Comparison of ENCODE assay signal across 31 mouse cellular contexts in genomic region chr12:8941131-8941615, GRCm38 (mm10). TPM values are rescaled to one million over a fixed set of nuclear protein-coding genes. Genes with fewer than 3 reads are reported as not detected.
DNase-seq lines count a peak whose midpoint lies in the region; ATAC-seq and TF ChIP-seq lines count a peak whose summit lies in the region.
"Had no signal": no experiment of that assay in that cellular context is flagged by ENCODE, and none has a peak within 500 bp of the region (broad histone marks: within the 10 kb centered on the region; RNA-seq: fewer than 3 reads in every experiment).

No protein-coding gene starts in this region.

- TF ChIP-seq CTCF in liver, postnatal 0 days (IDR thresholded peaks at IDR 0.05; ENCODE audit: low read depth): no peak
- no peak for TF ChIP-seq CTCF in ES-Bruce4 (IDR thresholded peaks at IDR 0.05; ENCODE audit: low read depth, low read length)

- H3K9me3 ChIP-seq in liver, postnatal 0 days (ENCODE audit: low read length): no peaks in the 10 kb centered on the region
- H3K9me3 ChIP-seq in ES-Bruce4 (replicated peaks; ENCODE audit: control insufficient read depth, insufficient read depth, low read length, poor library complexity, severe bottlenecking): no peaks in the 10 kb centered on the region
- H3K9me3 ChIP-seq: embryonic facial prominence, embryonic 13.5 days; hindbrain, embryonic 12.5 days; hindbrain, embryonic 15.5 days had no signal

- H3K4me3 ChIP-seq in liver, postnatal 0 days (ENCODE audit: low read depth, low read length): no peak overlapping the region
- H3K4me3 ChIP-seq in ES-Bruce4 (ENCODE audit: low read depth, low read length) (no peak overlapping the region), macrophage (ENCODE audit: inconsistent target) (no peak overlapping the region)
- H3K4me3 ChIP-seq: embryonic facial prominence, embryonic 13.5 days; hindbrain, embryonic 12.5 days; hindbrain, embryonic 15.5 days had no signal

- H3K27ac ChIP-seq in liver, postnatal 0 days (ENCODE audit: low read depth): 0 out of 2 replicates have a peak overlapping the region, but pooled peaks have one; percentile 39
- peak overlapping the region; percentile 93 for H3K27ac ChIP-seq in ES-Bruce4 (ENCODE audit: insufficient read depth, low read length)
- 0 out of 2 replicates have a peak overlapping the region, but pooled peaks have one; percentile 31 for H3K27ac ChIP-seq in macrophage
- H3K27ac ChIP-seq: hindbrain, embryonic 12.5 days; hindbrain, embryonic 15.5 days had no signal

- no peak overlapping the region for H3K9ac ChIP-seq in liver, postnatal 0 days (replicated peaks)
- peak overlapping the region; percentile 47; the same call in 1 of the 2 replicates for H3K9ac ChIP-seq in ES-Bruce4 (ENCODE audit: low read depth, poor library complexity, severe bottlenecking)
- H3K9ac ChIP-seq: embryonic facial prominence, embryonic 13.5 days; forebrain, postnatal 0 days; hindbrain, embryonic 12.5 days; hindbrain, embryonic 15.5 days had no signal

- H3K4me2 ChIP-seq in liver, postnatal 0 days (ENCODE audit: low read depth, low read length): no peak overlapping the region
- H3K4me2 ChIP-seq: embryonic facial prominence, embryonic 13.5 days; heart, embryonic 11.5 days; hindbrain, embryonic 12.5 days; hindbrain, embryonic 15.5 days had no signal

- TF ChIP-seq POLR2A in ES-Bruce4 (IDR thresholded peaks at IDR 0.05; ENCODE audit: insufficient read depth, low read length): no peak

- H3K36me3 ChIP-seq in liver, postnatal 0 days (replicated peaks; ENCODE audit: insufficient read depth, low read length): peaks cover 33% of the 10 kb centered on the region
- H3K36me3 ChIP-seq in ES-Bruce4 (ENCODE audit: control insufficient read depth, insufficient read depth, low read length, poor library complexity, severe bottlenecking) (peaks cover 22% of the 10 kb centered on the region), macrophage (ENCODE audit: inconsistent target) (peaks cover 28% of the 10 kb centered on the region; the same call in 1 of the 2 replicates)

- WGBS in liver, postnatal 0 days (ENCODE audit: insufficient replicate concordance): 64% methylated on average over 4 of the region's 4 CpGs
- 83% methylated on average over 4 of the region's 4 CpGs for WGBS in macrophage (ENCODE audit: missing documents)

- peaks cover 8% of the 10 kb centered on the region; the same call in 1 of the 2 replicates for H3K79me2 ChIP-seq in macrophage (ENCODE audit: inconsistent target)

- no peak for DNase-seq in liver, postnatal 0 days
- no peak for DNase-seq in liver
- DNase-seq in R1 (ENCODE audit: low read depth, low spot score): peak; percentile 67
- DNase-seq in left cerebral cortex, postnatal 36 days (ENCODE audit: low spot score in 2 of 2): no peak
- DNase-seq in right cerebral cortex, postnatal 36 days (ENCODE audit: low spot score in 2 of 2): no peak
- DNase-seq: adrenal gland, postnatal 10 days; adrenal gland, postnatal 36 days; cerebellum, adult 11 months; cerebellum, adult 2 months; cerebellum, adult 9-11 months; cerebellum, postnatal 25 days; forebrain, postnatal 0 days; gastrocnemius, postnatal 10 days; gastrocnemius, postnatal 36 days had no signal

- intact Hi-C loops in left cerebral cortex, postnatal 36 days (cut with DNase I): no loop called here

- no peak for TF ChIP-seq EP300 in liver, postnatal 0 days (IDR thresholded peaks at IDR 0.05; ENCODE audit: low read depth)
- TF ChIP-seq EP300 in ES-Bruce4 (IDR thresholded peaks at IDR 0.05; ENCODE audit: insufficient read depth, low read depth, low read length): peak; percentile 91

- no peak for ATAC-seq in liver, postnatal 0 days
- no peak for ATAC-seq in frontal cortex, adult (ENCODE audit: low TSS enrichment)
- ATAC-seq: forebrain, postnatal 0 days; intestine, postnatal 0 days had no signal

- H3K27me3 ChIP-seq in liver, postnatal 0 days (ENCODE audit: insufficient read depth, low read length): no peaks in the 10 kb centered on the region
- H3K27me3 ChIP-seq in ES-Bruce4 (ENCODE audit: control insufficient read depth, insufficient read depth, low read length, poor library complexity, severe bottlenecking): no peaks in the 10 kb centered on the region
- H3K27me3 ChIP-seq: embryonic facial prominence, embryonic 13.5 days; hindbrain, embryonic 15.5 days had no signal

- H3K4me1 ChIP-seq in liver, postnatal 0 days (ENCODE audit: insufficient read depth): no peaks in the 10 kb centered on the region; the same call in 1 of the 2 replicates
- H3K4me1 ChIP-seq in ES-Bruce4 (ENCODE audit: control insufficient read depth, insufficient read depth, low read length): peaks cover 4% of the 10 kb centered on the region
- H3K4me1 ChIP-seq: hindbrain, embryonic 12.5 days; hindbrain, embryonic 15.5 days had no signal

RNA-seq across cellular contexts. Expression of gene Matn3, which starts 6.6 kb away (rescaled TPM):
- polyA plus RNA-seq in liver, postnatal 0 days (2015; fragmentation: Nextera tagmentation; extraction: Ambion mirVana): not detected in 2 replicates
- polyA plus RNA-seq in ES-Bruce4 (2011; ENCODE audit: insufficient read depth, insufficient read length, low read depth, missing spikeins): 6.1 and 6.6 TPM in 2 replicates
- total RNA-seq in macrophage (2018; cell fraction: chromatin; rRNA removed): not detected
- total RNA-seq in macrophage (2018; cell fraction: cytosol; rRNA removed): not detected
- total RNA-seq in macrophage (2018; cell fraction: nucleus; rRNA removed): not detected
- not detected in 3 replicates for polyA plus RNA-seq in macrophage (2018)
- total RNA-seq in left cerebral cortex, postnatal 36 days (2021): not detected
- total RNA-seq: adrenal gland, adult 18-20 months; adrenal gland, postnatal 36 days; common myeloid progenitor, adult 5-6 weeks; gastrocnemius, adult 18-20 months; granulocyte monocyte progenitor cell, adult 5-6 weeks; heart, adult 8-10 months; heart, postnatal 25 days; hematopoietic stem cell, adult 5-6 weeks; MEL had no signal
- polyA plus RNA-seq: cerebellum, adult 2 months; heart, embryonic 14.5 days; intestine, postnatal 0 days had no signal

RNA-seq across cellular contexts. Expression of gene Laptm4a, which starts 19.7 kb away (rescaled TPM):
- 125 and 128 TPM in 2 replicates for polyA plus RNA-seq in liver, postnatal 0 days (2015; fragmentation: Nextera tagmentation; extraction: Ambion mirVana)
- polyA plus RNA-seq in ES-Bruce4 (2011; ENCODE audit: insufficient read depth, insufficient read length, low read depth, missing spikeins) (347 and 371 TPM in 2 replicates), macrophage (2018) (297 to 494 TPM (median 475 TPM) in 3 replicates)
- 100 to 1,000 TPM in 4 of 26 experiments, 10 to 100 TPM in 22; 42.5 to 160 (median 85.9) TPM for total RNA-seq in macrophage (2018; cell fraction: chromatin; rRNA removed)
- total RNA-seq in macrophage (2018; cell fraction: cytosol; rRNA removed): 100 to 1,000 TPM; 277 to 410 (median 349) TPM
- total RNA-seq in macrophage (2018; cell fraction: nucleus; rRNA removed): 100 to 1,000 TPM; 162 to 341 (median 212) TPM
- 100 to 1,000 TPM; 169 to 179 TPM for total RNA-seq in left cerebral cortex, postnatal 36 days (2021)

RNA-seq across cellular contexts. Expression of gene Wdr35, which starts 32.5 kb away (rescaled TPM):
- polyA plus RNA-seq in liver, postnatal 0 days (2015; fragmentation: Nextera tagmentation; extraction: Ambion mirVana): 1.1 and 1.4 TPM in 2 replicates
- polyA plus RNA-seq in ES-Bruce4 (2011; ENCODE audit: insufficient read depth, insufficient read length, low read depth, missing spikeins) (69.6 and 72.4 TPM in 2 replicates), macrophage (2018) (0.49 to 1.4 TPM (median 1.3 TPM) in 3 replicates)
- total RNA-seq in macrophage (2018; cell fraction: chromatin; rRNA removed): 10 to 100 TPM in 1 of 26 experiments, 1 to 10 TPM in 24, under 1 TPM in 1; 0.92 to 11.0 (median 6.7) TPM
- total RNA-seq in macrophage (2018; cell fraction: cytosol; rRNA removed): 1 to 10 TPM in 22 of 26 experiments, under 1 TPM in 4; 0.89 to 2.2 (median 1.3) TPM
- 1 to 10 TPM in 23 of 26 experiments, under 1 TPM in 3; 0.82 to 7.4 (median 2.6) TPM for total RNA-seq in macrophage (2018; cell fraction: nucleus; rRNA removed)
- 10 to 100 TPM; 38.8 to 47.1 TPM for total RNA-seq in left cerebral cortex, postnatal 36 days (2021)

Comparison
In these comparisons a context has a peak if more than half of its experiments do, and no peak if none do; other contexts are left out.
1. H3K27ac ChIP-seq: peak in every context shown above with its lines; median percentile 93 in ES-Bruce4; 39 in liver, postnatal 0 days; 31 in macrophage.
2. RNA of gene Wdr35, which starts 32.5 kb away (polyA plus RNA-seq): 69.6 to 72.4 TPM in ES-Bruce4; 0.49 to 1.4 TPM in macrophage and 1.1 to 1.4 TPM in liver, postnatal 0 days; every median in the first group is over 10 times any median in the second.